Mouse (Mus musculus) spleen, postnatal 4 days (tissue): Measurements from ENCODE around the gene Ndufv1.
A peak's percentile ranks its signal among the peaks of the same experiment; 100 is the strongest.
"Not testable (repeated sequence)": the region's sequence is repeated elsewhere in the genome, so short reads cannot be mapped to it uniquely, and the experiment has no call there.

ENCODE experiments used
- DNase-seq, 2 experiments: peaks; one replicate each; pipeline ENCODE4 v3.0.0; 2022; ENCODE audit warnings: low spot score in 2 of 2

The Ndufv1 gene

GRCm38 (mm10) chr19:4012432-4013022, at the start of gene Ndufv1:
Gene Ndufv1 (minus strand): TSS chr19:4012806.
- peak; percentile 93 to 95 for DNase-seq

GRCm38 (mm10) chr19:4060899-4061465, 48.4 kb upstream of the Ndufv1 start:
- no peak for DNase-seq

- DNase-seq = not testable (repeated sequence)
Observed at GRCm38 (mm10) chr19:4060044-4060898, 47.7 kb upstream of the Ndufv1 start.

- DNase-seq = peak in 1 of 2 experiments; percentile 48
Observed at GRCm38 (mm10) chr19:4059069-4059740, 46.6 kb upstream of the Ndufv1 start, which contains the start of gene Gstp3. Gene Gstp3 (minus strand): TSS chr19:4059569.

GRCm38 (mm10) chr19:4058581-4058980, 46.0 kb upstream of the Ndufv1 start:
- no peak for DNase-seq

- DNase-seq = no peak
Observed at GRCm38 (mm10) chr19:4057962-4058361, 45.4 kb upstream of the Ndufv1 start.

- no peak for DNase-seq
Observed at GRCm38 (mm10) chr19:4057389-4057788, 44.8 kb upstream of the Ndufv1 start.

GRCm38 (mm10) chr19:4056727-4057126, 44.1 kb upstream of the Ndufv1 start:
- no peak for DNase-seq

- DNase-seq = no peak
Observed at GRCm38 (mm10) chr19:4055947-4056693, 43.5 kb upstream of the Ndufv1 start.

- no peak for DNase-seq
Observed at GRCm38 (mm10) chr19:4055216-4055946, 42.8 kb upstream of the Ndufv1 start.

- DNase-seq = no peak
Observed at GRCm38 (mm10) chr19:4054613-4055012, 42.0 kb upstream of the Ndufv1 start.

GRCm38 (mm10) chr19:4052516-4053030, 40.0 kb upstream of the Ndufv1 start:
- peak in 1 of 2 experiments; percentile 60 for DNase-seq

- DNase-seq = peak; percentile 75 to 94
Observed at GRCm38 (mm10) chr19:4051741-4052515, 39.3 kb upstream of the Ndufv1 start.

- DNase-seq = peak in 1 of 2 experiments; percentile 35
Observed at GRCm38 (mm10) chr19:4051016-4051415, 38.4 kb upstream of the Ndufv1 start.

GRCm38 (mm10) chr19:4049069-4049468, 36.5 kb upstream of the Ndufv1 start:
- DNase-seq = not testable (repeated sequence)

- DNase-seq = peak; percentile 85 to 96
Observed at GRCm38 (mm10) chr19:4047859-4048258, 35.3 kb upstream of the Ndufv1 start.

GRCm38 (mm10) chr19:4046866-4047254, 34.3 kb upstream of the Ndufv1 start:
- peak in 1 of 2 experiments; percentile 54 for DNase-seq

GRCm38 (mm10) chr19:4045966-4046865, 33.6 kb upstream of the Ndufv1 start, which contains the start of gene Gstp2:
Gene Gstp2 (minus strand): TSS chr19:4046023.
- DNase-seq = peak; percentile 66 to 75
